Mouse (Mus musculus): Measurements from ENCODE around the gene Wdr44. TPM values are rescaled to one million over a fixed set of nuclear protein-coding genes. Genes with fewer than 3 reads are reported as not detected.
A peak's percentile ranks its signal among the peaks of the same experiment; 100 is the strongest.

Wdr44 gene
- polyA plus RNA-seq (2012; rRNA removed), result 4.2 and 4.7 TPM in 2 replicates
- polyA plus RNA-seq (2014; fragmentation: Nextera tagmentation; extraction: Ambion mirVana), result 11.4 and 13.3 TPM in 2 replicates

- H3K4me3 ChIP-seq (replicated peaks; ENCODE audit: low read length), result peak within 1 kb of the TSS; percentile 55
- H3K27me3 ChIP-seq (ENCODE audit: control insufficient read depth, insufficient read depth, low read length), result no peaks in the 10 kb centered on the region
- DNase-seq (ENCODE audit: low spot score) (peak; percentile 93), ATAC-seq (ENCODE audit: low FRiP score, low read depth) (peak; percentile 99)
- H3K9ac ChIP-seq (ENCODE audit: low read depth, low read length, severe bottlenecking), result peak within 1 kb of the TSS; percentile 60
- H3K36me3 ChIP-seq (ENCODE audit: control insufficient read depth, insufficient read depth, low read length), result no peaks in the 10 kb centered on the region
- no peaks in the 10 kb centered on the region for H3K4me1 ChIP-seq (ENCODE audit: control insufficient read depth, insufficient read depth, low read length)
- 18% methylated on average over 47 of the region's 51 CpGs for WGBS
- 0 out of 2 replicates have a peak, but pooled peaks have one; percentile 22 for TF ChIP-seq POLR2A (IDR thresholded peaks at IDR 0.05; ENCODE audit: borderline replicate concordance, extremely low read depth, insufficient read depth, insufficient read length)
- H3K4me2 ChIP-seq (replicated peaks; ENCODE audit: low read depth, low read length, severe bottlenecking), result peak within 1 kb of the TSS; percentile 54
- no peaks in the 10 kb centered on the region for H3K9me3 ChIP-seq (ENCODE audit: control insufficient read depth, low read length)
- H3K27ac ChIP-seq (replicated peaks; ENCODE audit: low read depth, low read length), result peak within 1 kb of the TSS; percentile 81
These were observed at the start of gene Wdr44 for GRCm38 (mm10) chrX:23692722-23693442. Gene Wdr44, plus strand, starts transcription at chrX:23693051.

GRCm38 (mm10) chrX:23648371-23648770 is 44.5 kb upstream of the Wdr44 start:
- H3K36me3 ChIP-seq (ENCODE audit: control insufficient read depth, insufficient read depth, low read length), result no peaks in the 10 kb centered on the region
- H3K9ac ChIP-seq (ENCODE audit: low read depth, low read length, severe bottlenecking), result no peak overlapping the region
- H3K4me1 ChIP-seq (ENCODE audit: control insufficient read depth, insufficient read depth, low read length), result no peaks in the 10 kb centered on the region
- H3K9me3 ChIP-seq (ENCODE audit: control insufficient read depth, low read length), result no peaks in the 10 kb centered on the region
- ATAC-seq (ENCODE audit: low FRiP score, low read depth) (no peak), DNase-seq (ENCODE audit: low spot score) (no peak)
- TF ChIP-seq POLR2A (IDR thresholded peaks at IDR 0.05; ENCODE audit: borderline replicate concordance, extremely low read depth, insufficient read depth, insufficient read length), result no peak
- no peak overlapping the region for H3K4me2 ChIP-seq (replicated peaks; ENCODE audit: low read depth, low read length, severe bottlenecking)
- no peaks in the 10 kb centered on the region for H3K27me3 ChIP-seq (ENCODE audit: control insufficient read depth, insufficient read depth, low read length)
- 85% methylated on average over 1 of the region's 1 CpGs for WGBS
- H3K27ac ChIP-seq (replicated peaks; ENCODE audit: low read depth, low read length), result no peak overlapping the region
- H3K4me3 ChIP-seq (replicated peaks; ENCODE audit: low read length), result no peak overlapping the region

- ATAC-seq (ENCODE audit: low FRiP score, low read depth), result no peak
- no peak for DNase-seq (ENCODE audit: low spot score)
- no peaks in the 10 kb centered on the region for H3K27me3 ChIP-seq (ENCODE audit: control insufficient read depth, insufficient read depth, low read length)
- H3K4me1 ChIP-seq (ENCODE audit: control insufficient read depth, insufficient read depth, low read length), result no peaks in the 10 kb centered on the region
- no peak overlapping the region for H3K4me2 ChIP-seq (replicated peaks; ENCODE audit: low read depth, low read length, severe bottlenecking)
- 88% methylated on average over 1 of the region's 1 CpGs for WGBS
- no peak overlapping the region for H3K4me3 ChIP-seq (replicated peaks; ENCODE audit: low read length)
- H3K36me3 ChIP-seq (ENCODE audit: control insufficient read depth, insufficient read depth, low read length), result no peaks in the 10 kb centered on the region
- H3K9ac ChIP-seq (ENCODE audit: low read depth, low read length, severe bottlenecking), result no peak overlapping the region
- no peak overlapping the region for H3K27ac ChIP-seq (replicated peaks; ENCODE audit: low read depth, low read length)
- no peaks in the 10 kb centered on the region for H3K9me3 ChIP-seq (ENCODE audit: control insufficient read depth, low read length)
- no peak for TF ChIP-seq POLR2A (IDR thresholded peaks at IDR 0.05; ENCODE audit: borderline replicate concordance, extremely low read depth, insufficient read depth, insufficient read length)
These were observed 30.6 kb upstream of the Wdr44 start for GRCm38 (mm10) chrX:23662216-23662615.

GRCm38 (mm10) chrX:23673193-23673592 is 19.7 kb upstream of the Wdr44 start:
- H3K4me2 ChIP-seq (replicated peaks; ENCODE audit: low read depth, low read length, severe bottlenecking), result no peak overlapping the region
- no peaks in the 10 kb centered on the region for H3K27me3 ChIP-seq (ENCODE audit: control insufficient read depth, insufficient read depth, low read length)
- H3K27ac ChIP-seq (replicated peaks; ENCODE audit: low read depth, low read length), result no peak overlapping the region
- no peaks in the 10 kb centered on the region for H3K36me3 ChIP-seq (ENCODE audit: control insufficient read depth, insufficient read depth, low read length)
- no peak for ATAC-seq (ENCODE audit: low FRiP score, low read depth)
- no peak for TF ChIP-seq POLR2A (IDR thresholded peaks at IDR 0.05; ENCODE audit: borderline replicate concordance, extremely low read depth, insufficient read depth, insufficient read length)
- 62% methylated on average over 2 of the region's 2 CpGs for WGBS
- H3K9ac ChIP-seq (ENCODE audit: low read depth, low read length, severe bottlenecking), result no peak overlapping the region
- H3K4me3 ChIP-seq (replicated peaks; ENCODE audit: low read length), result no peak overlapping the region
- H3K9me3 ChIP-seq (ENCODE audit: control insufficient read depth, low read length), result no peaks in the 10 kb centered on the region
- DNase-seq (ENCODE audit: low spot score), result no peak
- H3K4me1 ChIP-seq (ENCODE audit: control insufficient read depth, insufficient read depth, low read length), result no peaks in the 10 kb centered on the region

- no peaks in the 10 kb centered on the region for H3K36me3 ChIP-seq (ENCODE audit: control insufficient read depth, insufficient read depth, low read length)
- DNase-seq (ENCODE audit: low spot score) (no peak), ATAC-seq (ENCODE audit: low FRiP score, low read depth) (no peak)
- H3K9me3 ChIP-seq (ENCODE audit: control insufficient read depth, low read length), result no peaks in the 10 kb centered on the region
- H3K27me3 ChIP-seq (ENCODE audit: control insufficient read depth, insufficient read depth, low read length), result no peaks in the 10 kb centered on the region
- no peak overlapping the region for H3K9ac ChIP-seq (ENCODE audit: low read depth, low read length, severe bottlenecking)
- WGBS, result 44% methylated on average over 1 of the region's 1 CpGs
- no peak for TF ChIP-seq POLR2A (IDR thresholded peaks at IDR 0.05; ENCODE audit: borderline replicate concordance, extremely low read depth, insufficient read depth, insufficient read length)
- no peak overlapping the region for H3K4me3 ChIP-seq (replicated peaks; ENCODE audit: low read length)
- H3K27ac ChIP-seq (replicated peaks; ENCODE audit: low read depth, low read length), result no peak overlapping the region
- no peak overlapping the region for H3K4me2 ChIP-seq (replicated peaks; ENCODE audit: low read depth, low read length, severe bottlenecking)
- H3K4me1 ChIP-seq (ENCODE audit: control insufficient read depth, insufficient read depth, low read length), result no peaks in the 10 kb centered on the region
These were observed 17.4 kb upstream of the Wdr44 start for GRCm38 (mm10) chrX:23675450-23675849.

Measured in limb, embryonic 14.5 days (tissue).